Mouse (Mus musculus) midbrain, embryonic 16.5 days (tissue): ENCODE measurements at regions not wholly inside any gene's neighbourhood (a gene's known extent, or its start where the extent isn't known, plus 50 kb on each side); places are given as distances from the start of the nearest gene placed in this dataset.
A peak's percentile ranks its signal among the peaks of the same experiment; 100 is the strongest.

Source experiments
- ATAC-seq: fragments of 200-750 bp; cut with Nextera tagmentation; 2 replicates; pipeline ENCODE4 v1.8.0; 2017; ENCODE audit warnings: moderate TSS enrichment
- H3K27ac ChIP-seq: fragments of 300-500 bp; sonication (generic); 2 replicates; pipeline ENCODE4 v1.5.1; 2014; ENCODE audit warnings: mild to moderate bottlenecking, low read length, mixed read lengths
- H3K27me3 ChIP-seq: fragments of 300-500 bp; sonication (generic); 2 replicates; pipeline ENCODE4 v1.6.1; 2014; ENCODE audit warnings: low read depth, low read length, mixed read lengths; ENCODE audit not compliant: control insufficient read depth, insufficient read depth
- H3K36me3 ChIP-seq: fragments of 300-500 bp; sonication (generic); 2 replicates; pipeline ENCODE4 v1.6.1; 2014; ENCODE audit warnings: mild to moderate bottlenecking, low read length, moderate library complexity, mixed read lengths; ENCODE audit not compliant: control insufficient read depth, insufficient read depth
- H3K4me1 ChIP-seq: fragments of 300-500 bp; sonication (generic); 2 replicates; pipeline ENCODE4 v1.6.1; 2014; ENCODE audit warnings: mild to moderate bottlenecking, low read length, mixed read lengths; ENCODE audit not compliant: control insufficient read depth, insufficient read depth
- H3K4me2 ChIP-seq: fragments of 300-500 bp; sonication (generic); 2 replicates; pipeline ENCODE4 v1.6.1; 2014; ENCODE audit warnings: mild to moderate bottlenecking, low read length, mixed read lengths
- H3K4me3 ChIP-seq: fragments of 300-500 bp; sonication (generic); 2 replicates; pipeline ENCODE4 v1.5.1; 2014; ENCODE audit warnings: low read depth, mild to moderate bottlenecking, low read length, moderate library complexity, mixed read lengths
- H3K9ac ChIP-seq: fragments of 300-500 bp; sonication (generic); 2 replicates; pipeline ENCODE4 v1.6.1; 2014; ENCODE audit warnings: low read depth, low read length, mixed read lengths
- H3K9me3 ChIP-seq: fragments of 300-500 bp; sonication (generic); replicated peaks from 2 replicates; pipeline ENCODE4 v1.6.1; 2014; ENCODE audit warnings: mild to moderate bottlenecking, low read length, mixed read lengths; ENCODE audit not compliant: control insufficient read depth, poor library complexity, severe bottlenecking
- WGBS: fragments of 180-500 bp; shearing (Covaris S2); extraction: QIAGEN DNeasy Blood & Tissue Kit; methylation state at CpG from one replicate; pipeline ENCODE4 v1.1.7; 2014; 5-methylcytosine and 5-hydroxymethylcytosine counted together

DNA sequence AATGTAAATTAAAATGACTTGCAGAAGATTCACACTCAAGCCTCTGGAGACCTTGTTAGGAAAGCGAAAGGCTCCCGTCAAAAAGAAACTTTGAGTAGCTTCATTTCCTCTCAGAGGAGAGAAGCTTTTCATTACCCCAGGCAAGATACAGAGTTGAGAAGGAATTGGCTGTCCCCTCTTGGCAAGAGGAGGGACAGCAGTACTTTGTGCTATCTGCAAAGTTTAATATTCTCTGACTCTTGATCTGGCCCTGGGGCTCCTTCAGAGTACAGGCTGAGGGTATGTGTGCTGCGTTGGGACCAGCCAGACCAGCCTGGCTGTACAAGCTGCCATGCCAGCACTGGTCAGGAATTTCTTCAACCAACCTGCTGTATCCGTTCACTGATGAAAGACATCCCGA lies 525.4 kb downstream of the Amy2a5 start:
- Histone ChIP-seq H3K4me2 (no peak overlapping the region), H3K27me3 (no peaks in the 10 kb centered on the region), H3K4me3 (no peak overlapping the region), H3K36me3 (no peaks in the 10 kb centered on the region), H3K27ac (no peak overlapping the region), H3K4me1 (no peaks in the 10 kb centered on the region), H3K9ac (no peak overlapping the region), H3K9me3 (no peaks in the 10 kb centered on the region)
- ATAC-seq, result peak; percentile 72; the same call in 1 of the 2 replicates
- WGBS, result 58% methylated on average over 5 of the region's 5 CpGs

DNA sequence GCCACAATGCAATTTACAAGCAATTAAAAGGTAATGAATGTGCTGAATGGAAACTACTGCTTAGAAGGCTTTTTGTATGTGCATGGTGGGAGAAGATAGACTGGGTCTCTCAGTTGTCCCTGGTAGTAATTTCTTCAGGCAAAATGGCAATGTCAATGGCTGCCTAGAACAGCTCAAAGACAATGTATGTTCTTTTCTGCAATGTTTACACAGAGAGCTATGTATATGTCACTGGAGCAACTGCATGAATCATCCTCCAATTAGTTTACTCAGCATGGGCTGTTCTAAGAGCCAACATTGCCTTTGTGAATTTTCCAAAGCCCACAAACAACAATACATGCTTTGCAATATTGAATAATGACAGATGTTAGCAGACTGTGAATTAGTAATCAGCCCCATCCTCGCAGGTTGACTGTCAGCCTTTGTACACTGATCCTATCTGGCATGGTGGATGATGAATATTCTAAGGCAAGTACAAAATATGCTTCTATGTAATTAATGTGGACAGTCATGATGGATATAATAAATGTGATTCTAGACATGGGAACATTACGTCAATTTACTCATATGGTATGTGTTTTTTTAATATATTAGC lies 559.0 kb downstream of the Amy2a5 start:
- no peak overlapping the region for H3K27ac ChIP-seq
- 50% methylated on average over 2 of the region's 2 CpGs for WGBS
- no peak overlapping the region for H3K4me3 ChIP-seq
- H3K9ac ChIP-seq, result no peak overlapping the region
- H3K9me3 ChIP-seq, result no peaks in the 10 kb centered on the region
- no peak for ATAC-seq
- H3K4me1 ChIP-seq, result 0 out of 2 replicates have a peak, but pooled peaks cover 3% of the 10 kb centered on the region
- H3K27me3 ChIP-seq, result no peaks in the 10 kb centered on the region
- no peak overlapping the region for H3K4me2 ChIP-seq
- no peaks in the 10 kb centered on the region for H3K36me3 ChIP-seq

DNA sequence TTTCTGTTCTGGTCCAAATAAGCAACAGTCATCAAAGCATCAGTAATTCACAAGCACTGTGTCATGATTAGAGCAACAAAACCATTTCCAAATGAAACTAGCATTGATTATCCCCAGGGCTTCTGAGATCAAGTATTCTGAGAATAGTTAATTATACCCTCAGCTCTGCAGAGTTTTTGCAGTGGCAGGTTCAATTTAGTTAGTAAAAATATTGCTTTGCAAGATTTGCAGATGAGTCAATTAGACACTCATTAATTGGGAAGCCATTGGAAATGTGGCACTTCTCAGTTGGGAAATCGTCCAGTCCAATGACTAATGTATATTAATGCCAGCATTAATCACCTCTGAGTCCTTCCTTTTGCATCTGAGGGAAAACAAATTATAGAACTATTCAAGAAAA lies 570.5 kb downstream of the Amy2a5 start:
- H3K27me3 ChIP-seq, result no peaks in the 10 kb centered on the region
- no peaks in the 10 kb centered on the region for H3K9me3 ChIP-seq
- no peak overlapping the region for H3K4me2 ChIP-seq
- no peaks in the 10 kb centered on the region for H3K4me1 ChIP-seq
- no peak for ATAC-seq
- no peak overlapping the region for H3K9ac ChIP-seq
- no peaks in the 10 kb centered on the region for H3K36me3 ChIP-seq
- no peak overlapping the region for H3K27ac ChIP-seq
- H3K4me3 ChIP-seq, result no peak overlapping the region
- WGBS, result 45% methylated on average over 1 of the region's 1 CpGs

DNA sequence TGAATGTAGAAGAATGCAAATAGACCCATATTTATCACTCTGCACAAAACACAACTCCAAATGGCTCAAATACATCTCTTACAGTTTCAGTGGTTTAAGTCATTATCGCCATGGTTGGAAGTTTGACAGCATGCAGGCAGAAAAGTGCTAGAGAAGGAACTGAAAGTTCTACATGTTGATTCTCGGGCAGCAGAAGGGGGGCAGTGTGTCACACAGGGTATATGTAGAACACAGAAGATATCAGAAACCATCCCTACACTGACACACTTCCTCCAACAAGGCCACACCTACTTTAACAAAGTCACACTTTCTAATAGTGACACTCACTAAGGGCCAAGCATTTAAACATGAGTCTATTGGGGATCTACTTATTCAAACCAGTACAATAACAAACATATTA lies 620.1 kb downstream of the Amy2a5 start:
- H3K4me3 ChIP-seq, result no peak overlapping the region
- 82% methylated on average over 2 of the region's 2 CpGs for WGBS

DNA sequence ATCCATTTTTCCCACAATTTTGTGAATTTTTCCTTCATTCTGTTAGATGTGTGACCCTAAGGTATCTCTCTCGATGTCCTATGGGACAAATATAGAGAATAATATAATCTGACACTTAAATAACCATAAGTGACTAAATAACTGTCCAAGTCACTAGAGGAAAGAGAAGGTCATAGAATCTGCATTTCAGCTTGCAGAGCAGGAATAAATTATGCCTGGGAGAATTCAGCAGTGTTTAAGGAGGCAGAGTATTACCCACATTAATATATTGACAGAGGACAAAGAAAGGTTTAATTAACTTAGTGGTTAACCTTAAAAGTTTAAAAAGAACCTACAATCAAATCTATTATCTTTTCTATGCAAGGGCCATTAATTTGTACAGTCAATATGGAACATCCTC lies 655.2 kb downstream of the Amy2a5 start:
- no peaks in the 10 kb centered on the region for H3K36me3 ChIP-seq
- H3K9me3 ChIP-seq, result no peaks in the 10 kb centered on the region
- no peak for ATAC-seq
- no peaks in the 10 kb centered on the region for H3K27me3 ChIP-seq
- H3K4me1 ChIP-seq, result no peaks in the 10 kb centered on the region
- H3K27ac ChIP-seq, result no peak overlapping the region
- H3K9ac ChIP-seq, result no peak overlapping the region
- H3K4me2 ChIP-seq, result no peak overlapping the region
- no peak overlapping the region for H3K4me3 ChIP-seq
- WGBS, result 65% methylated on average over 1 of the region's 1 CpGs

More for the DNA sequence above, 620.1 kb downstream of the Amy2a5 start:
- H3K4me1 ChIP-seq, result no peaks in the 10 kb centered on the region
- no peak overlapping the region for H3K9ac ChIP-seq
- H3K27me3 ChIP-seq, result no peaks in the 10 kb centered on the region
- no peak overlapping the region for H3K4me2 ChIP-seq
- no peak for ATAC-seq
- no peaks in the 10 kb centered on the region for H3K9me3 ChIP-seq
- no peaks in the 10 kb centered on the region for H3K36me3 ChIP-seq
- H3K27ac ChIP-seq, result no peak overlapping the region

DNA sequence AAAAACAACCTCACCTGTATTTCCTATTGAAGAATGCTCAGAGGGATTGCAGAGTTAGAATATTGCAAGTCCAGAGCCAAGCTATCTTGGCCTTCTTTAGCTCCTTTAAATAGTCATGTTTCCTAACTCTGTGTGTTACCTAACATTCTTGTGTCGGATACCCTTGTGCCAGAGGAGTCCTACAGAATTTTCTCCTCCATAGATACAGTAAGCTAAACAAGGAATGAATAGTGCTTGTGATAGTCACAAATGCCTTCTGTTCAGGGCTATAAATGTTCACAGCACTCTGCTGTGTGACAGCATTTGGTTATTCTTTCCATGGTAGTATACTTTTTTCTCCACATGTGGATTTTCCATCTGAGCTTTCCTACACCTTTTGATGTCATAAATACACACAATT lies 676.3 kb downstream of the Amy2a5 start:
- Histone ChIP-seq H3K9ac (no peak overlapping the region), H3K36me3 (no peaks in the 10 kb centered on the region), H3K4me2 (no peak overlapping the region), H3K27me3 (no peaks in the 10 kb centered on the region), H3K4me1 (no peaks in the 10 kb centered on the region), H3K4me3 (no peak overlapping the region), H3K27ac (no peak overlapping the region), H3K9me3 (no peaks in the 10 kb centered on the region)
- WGBS, result 87% methylated on average over 1 of the region's 1 CpGs
- ATAC-seq, result no peak
